Mouse (Mus musculus): ENCODE results near the gene Zfp276.

Zfp276 gene

GRCm38 (mm10) chr8:123290166-123290565, 36.2 kb downstream of the Zfp276 start:
- peak in 1 of 2 experiments; percentile 7 for DNase-seq (ENCODE audit: low read depth in 2 of 2, low spot score in 2 of 2)

GRCm38 (mm10) chr8:123290679-123291078, 36.7 kb downstream of the Zfp276 start:
- no peak for DNase-seq (ENCODE audit: low read depth in 2 of 2, low spot score in 2 of 2)

- no peak for DNase-seq (ENCODE audit: low read depth in 2 of 2, low spot score in 2 of 2)
These were observed 37.7 kb downstream of the Zfp276 start for GRCm38 (mm10) chr8:123291716-123292115.

GRCm38 (mm10) chr8:123292281-123292680, 38.3 kb downstream of the Zfp276 start:
- DNase-seq (ENCODE audit: low read depth in 2 of 2, low spot score in 2 of 2) = no peak

GRCm38 (mm10) chr8:123292785-123293184, 38.8 kb downstream of the Zfp276 start:
- DNase-seq (ENCODE audit: low read depth in 2 of 2, low spot score in 2 of 2) = no peak

GRCm38 (mm10) chr8:123298301-123298700, 44.3 kb downstream of the Zfp276 start:
- no peak for DNase-seq (ENCODE audit: low read depth in 2 of 2, low spot score in 2 of 2)

GRCm38 (mm10) chr8:123308738-123309137, 54.7 kb downstream of the Zfp276 start:
- no peak for DNase-seq (ENCODE audit: low read depth in 2 of 2, low spot score in 2 of 2)

GRCm38 (mm10) chr8:123317781-123318466, 63.9 kb downstream of the Zfp276 start:
- no peak for DNase-seq (ENCODE audit: low read depth in 2 of 2, low spot score in 2 of 2)

- peak; percentile 83 to 89 for DNase-seq (ENCODE audit: low read depth in 2 of 2, low spot score in 2 of 2)
These were observed 64.5 kb downstream of the Zfp276 start, which contains the start of gene Fanca for GRCm38 (mm10) chr8:123318467-123318911. Gene Fanca, minus strand, starts transcription at chr8:123318576.

Data from CD8-positive naive resting alpha-beta T cell, adult 2 months (primary cell).